Mouse (Mus musculus) lung, adult 2 months (tissue): Measurements from ENCODE around the gene Lgals9. TPM values are rescaled to one million over a fixed set of nuclear protein-coding genes. Genes with fewer than 3 reads are reported as not detected.

Experiments used
- DNase-seq: peaks from one replicate; pipeline ENCODE4 v3.0.0; 2022
- H3K4me1 ChIP-seq: fragments of 200-500 bp; 2 replicates; pipeline ENCODE4 v1.6.1; 2011; ENCODE audit warnings: low read length; ENCODE audit not compliant: control insufficient read depth, insufficient read depth
- H3K4me3 ChIP-seq: fragments of 200-500 bp; replicated peaks from 2 replicates; pipeline ENCODE3; 2011; ENCODE audit warnings: low read depth, mild to moderate bottlenecking, control low read depth, low read length; ENCODE audit errors: extremely low read depth
- CTCF ChIP-seq: fragments of 200-500 bp; IDR thresholded peaks from 2 replicates; pipeline ENCODE4 v1.5.1; 2011; ENCODE audit warnings: mild to moderate bottlenecking, low read length, control low read depth; ENCODE audit not compliant: insufficient read depth
- POLR2A ChIP-seq: fragments of 200-500 bp; IDR thresholded peaks from 2 replicates; pipeline ENCODE4 v1.6.1; 2011; ENCODE audit warnings: low read depth, mild to moderate bottlenecking, control low read depth, low read length, borderline replicate concordance; ENCODE audit errors: extremely low read depth
- WGBS: fragments of 180-500 bp; shearing (Covaris S2); methylation state at CpG from one replicate; pipeline ENCODE4 v1.1.7; 2018; 5-methylcytosine and 5-hydroxymethylcytosine counted together
- polyA plus RNA-seq: library from polyadenylated mRNA; depleted of rRNA; stranded (reverse); fragments of >200 nt; gene quantifications from 2 replicates; pipeline ENCODE4 v1.2.3, GENCODE M21; 2012

The Lgals9 gene
- polyA plus RNA-seq, 1 experiment = 204 TPM

GRCm38 (mm10) chr11:78978176-78979019, 6.3 kb downstream of the Lgals9 start:
- no peak for DNase-seq
- TF ChIP-seq POLR2A (no peak), CTCF (no peak)
- 76% methylated on average over 12 of the region's 12 CpGs for WGBS

GRCm38 (mm10) chr11:78976731-78977510, 7.8 kb downstream of the Lgals9 start:
- no peak for DNase-seq

More at GRCm38 (mm10) chr11:78978176-78979019, 6.3 kb downstream of the Lgals9 start:
- H3K4me1 ChIP-seq = peaks cover 18% of the 10 kb centered on the region
- H3K4me3 ChIP-seq = no peak overlapping the region

GRCm38 (mm10) chr11:78973381-78974150, 11.2 kb downstream of the Lgals9 start:
- 65% methylated on average over 17 of the region's 17 CpGs for WGBS
- TF ChIP-seq CTCF (no peak), POLR2A (no peak)
- no peak for DNase-seq

More at GRCm38 (mm10) chr11:78976731-78977510, 7.8 kb downstream of the Lgals9 start:
- 86% methylated on average over 8 of the region's 8 CpGs for WGBS
- Histone ChIP-seq H3K4me3 (no peak overlapping the region), H3K4me1 (peaks cover 9% of the 10 kb centered on the region)
- TF ChIP-seq POLR2A (no peak), CTCF (no peak)

GRCm38 (mm10) chr11:78972811-78973351, 11.9 kb downstream of the Lgals9 start:
- WGBS = 45% methylated on average over 8 of the region's 8 CpGs
- no peak overlapping the region for H3K4me3 ChIP-seq
- no peak for DNase-seq
- H3K4me1 ChIP-seq = peaks cover 3% of the 10 kb centered on the region; the same call in 1 of the 2 replicates
- TF ChIP-seq POLR2A (no peak), CTCF (no peak)

More at GRCm38 (mm10) chr11:78973381-78974150, 11.2 kb downstream of the Lgals9 start:
- Histone ChIP-seq H3K4me3 (no peak overlapping the region), H3K4me1 (peaks cover 3% of the 10 kb centered on the region; the same call in 1 of the 2 replicates)

GRCm38 (mm10) chr11:78972328-78972727, 12.4 kb downstream of the Lgals9 start:
- WGBS = 58% methylated on average over 6 of the region's 6 CpGs
- H3K4me1 ChIP-seq = peaks cover 5% of the 10 kb centered on the region
- no peak overlapping the region for H3K4me3 ChIP-seq
- no peak for TF ChIP-seq CTCF
- no peak for TF ChIP-seq POLR2A
- no peak for DNase-seq

GRCm38 (mm10) chr11:78971746-78972145, 13.0 kb downstream of the Lgals9 start:
- no peak for TF ChIP-seq POLR2A
- no peak for TF ChIP-seq CTCF
- H3K4me1 ChIP-seq = peaks cover 5% of the 10 kb centered on the region
- H3K4me3 ChIP-seq = no peak overlapping the region
- WGBS = 96% methylated on average over 3 of the region's 3 CpGs
- no peak for DNase-seq

GRCm38 (mm10) chr11:78971096-78971495, 13.7 kb downstream of the Lgals9 start:
- H3K4me3 ChIP-seq = no peak overlapping the region
- DNase-seq = no peak
- TF ChIP-seq POLR2A (no peak), CTCF (no peak)
- WGBS = 86% methylated on average over 8 of the region's 8 CpGs
- peaks cover 5% of the 10 kb centered on the region for H3K4me1 ChIP-seq

- TF ChIP-seq POLR2A (no peak), CTCF (no peak)
- WGBS = 83% methylated on average over 4 of the region's 4 CpGs
- DNase-seq = no peak
- peaks cover 3% of the 10 kb centered on the region for H3K4me1 ChIP-seq
- H3K4me3 ChIP-seq = no peak overlapping the region
Observed at GRCm38 (mm10) chr11:78968121-78968520, 16.6 kb downstream of the Lgals9 start.
